Mouse (Mus musculus) c-Kit-positive CD71-negative TER-119-negative erythroid progenitor cells, embryonic 14.5 days (primary cell): ENCODE results near the gene Cxcl9.
A peak's percentile ranks its signal among the peaks of the same experiment; 100 is the strongest.

Source experiments
- DNase-seq: peaks from one replicate; pipeline ENCODE4 v3.0.0-alpha.2; 2013; ENCODE audit warnings: low read depth

The Cxcl9 gene

GRCm38 (mm10) chr5:92336743-92337142, 8.9 kb upstream of the Cxcl9 start:
- DNase-seq: no peak

DNA sequence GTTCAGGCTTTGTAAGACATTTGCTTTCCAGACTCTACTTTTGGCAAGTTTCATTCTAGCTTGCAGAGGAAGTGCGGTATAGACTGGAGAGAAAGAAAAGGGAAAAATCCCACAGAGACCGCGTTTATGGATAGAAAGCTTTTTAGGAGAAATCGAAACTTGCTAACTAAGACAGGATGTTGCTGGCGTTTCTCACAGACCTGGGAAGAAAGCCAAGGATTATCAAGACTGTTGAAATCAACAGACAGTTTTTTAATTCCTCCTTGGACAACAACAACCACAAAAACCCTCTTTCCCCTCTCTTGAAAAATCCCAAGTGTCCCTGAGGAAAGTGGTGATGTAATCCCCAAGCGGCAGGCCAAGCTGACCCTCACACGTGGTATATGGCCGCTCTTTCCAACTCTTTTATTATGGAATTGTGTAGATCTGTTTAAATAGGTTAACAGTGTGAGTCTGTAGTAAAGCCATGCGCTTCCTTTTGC, 4.5 kb upstream of the Cxcl9 start:
- DNase-seq: no peak

DNA sequence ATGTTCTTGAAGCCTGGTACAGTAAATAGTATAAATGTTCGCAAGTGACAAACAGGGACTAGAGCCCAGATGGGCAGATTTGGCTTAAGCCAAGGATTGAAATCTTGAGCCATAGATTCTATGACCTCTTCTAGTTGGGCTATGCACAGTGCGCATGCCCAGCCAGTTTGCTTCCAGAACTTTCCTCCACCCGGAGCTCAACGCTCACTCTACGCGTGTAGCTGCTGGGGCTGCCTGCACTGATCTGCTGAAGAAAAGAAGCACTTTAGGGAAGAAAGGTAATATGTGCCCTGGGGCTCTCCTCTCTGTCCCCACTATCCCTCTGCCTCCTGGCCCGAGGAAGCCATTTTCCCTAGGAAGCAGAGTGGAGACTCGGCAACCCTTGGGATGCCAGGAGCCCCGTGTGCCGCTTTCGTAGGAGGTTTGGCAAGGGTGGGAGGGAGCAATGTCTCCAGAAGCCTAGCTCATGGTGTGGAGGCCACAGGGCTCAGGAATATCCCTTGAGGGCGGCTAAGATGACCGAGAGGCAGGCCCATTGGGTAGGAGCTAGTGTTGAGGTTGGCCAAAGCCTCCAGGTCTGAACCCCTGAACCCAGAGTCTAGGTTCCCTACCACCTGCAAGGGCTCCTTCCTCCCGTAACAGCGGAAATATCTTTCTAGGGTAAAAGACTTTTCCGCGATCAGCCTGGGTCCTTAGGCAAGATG, 3.9 kb upstream of the Cxcl9 start, which contains the start of gene Art3:
Gene Art3, plus strand, starts transcription at position 193 of the 704 bp plus-strand sequence.
- DNase-seq: no peak

DNA sequence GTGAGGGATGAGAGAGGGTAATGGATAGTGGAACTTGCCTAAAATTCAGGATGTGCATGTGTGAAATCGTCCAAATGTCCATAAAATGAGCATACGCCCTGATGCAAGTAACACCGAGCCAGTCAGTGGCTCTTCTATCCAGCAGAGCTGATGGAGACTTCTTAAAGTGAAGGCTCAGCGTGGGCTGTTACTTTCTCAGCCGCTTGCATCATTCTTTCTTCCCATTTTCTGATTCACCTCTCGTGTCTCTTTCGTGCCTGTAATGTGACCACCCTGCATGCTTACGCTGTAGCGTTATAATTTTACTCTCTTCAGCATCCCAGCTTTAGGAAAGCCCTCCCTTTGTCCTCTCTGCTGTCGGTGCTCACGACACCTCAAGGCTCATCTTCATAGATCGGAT, 3.2 kb upstream of the Cxcl9 start:
- DNase-seq: no peak

GRCm38 (mm10) chr5:92327367-92327766, 512 bp downstream of the Cxcl9 start:
- no peak for DNase-seq

DNA sequence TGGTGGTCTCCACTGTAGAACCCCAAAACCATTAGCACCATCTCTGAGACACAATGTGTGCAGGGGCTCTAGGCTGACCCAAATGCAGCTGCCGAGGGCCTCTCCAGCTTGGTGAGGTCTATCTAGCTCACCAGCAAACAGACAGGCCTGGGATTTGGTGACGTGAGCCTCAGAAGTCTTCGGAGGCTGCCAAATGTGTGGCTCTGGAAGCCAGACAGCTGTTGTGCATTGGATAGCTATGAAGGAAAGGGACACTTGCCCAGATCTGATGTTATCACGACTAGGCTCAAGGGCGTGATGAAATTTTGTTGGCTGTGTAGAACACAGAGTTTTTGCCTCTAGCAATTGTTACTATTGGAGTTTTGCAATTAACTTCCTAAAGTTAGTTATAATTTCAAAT, 4.6 kb downstream of the Cxcl9 start:
- no peak for DNase-seq

DNA sequence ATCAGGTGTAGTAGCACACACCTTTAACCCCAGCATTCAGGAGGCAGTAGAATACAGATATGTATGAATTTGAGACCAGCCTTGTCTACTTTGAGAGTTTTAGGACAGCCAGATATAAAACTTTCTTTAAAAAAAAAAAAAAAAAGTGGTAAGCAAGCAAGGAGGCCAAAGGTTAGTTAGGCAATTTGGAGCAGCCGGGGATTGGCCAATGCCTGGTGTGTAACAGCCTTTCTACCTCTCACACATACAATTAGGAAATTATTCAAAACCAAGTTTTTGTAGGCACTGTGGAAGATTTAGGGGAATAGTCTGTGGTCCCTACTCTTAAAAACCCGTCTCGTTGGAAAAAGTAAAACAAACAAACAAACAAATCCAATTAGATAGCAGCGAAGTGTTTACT, 5.3 kb downstream of the Cxcl9 start:
- no peak for DNase-seq

GRCm38 (mm10) chr5:92321631-92322400, 6.1 kb downstream of the Cxcl9 start:
- DNase-seq: no peak

- DNase-seq: no peak
Measured at GRCm38 (mm10) chr5:92318596-92318995, 9.3 kb downstream of the Cxcl9 start.

- DNase-seq: no peak
Measured at GRCm38 (mm10) chr5:92318119-92318518, 9.8 kb downstream of the Cxcl9 start.

DNA sequence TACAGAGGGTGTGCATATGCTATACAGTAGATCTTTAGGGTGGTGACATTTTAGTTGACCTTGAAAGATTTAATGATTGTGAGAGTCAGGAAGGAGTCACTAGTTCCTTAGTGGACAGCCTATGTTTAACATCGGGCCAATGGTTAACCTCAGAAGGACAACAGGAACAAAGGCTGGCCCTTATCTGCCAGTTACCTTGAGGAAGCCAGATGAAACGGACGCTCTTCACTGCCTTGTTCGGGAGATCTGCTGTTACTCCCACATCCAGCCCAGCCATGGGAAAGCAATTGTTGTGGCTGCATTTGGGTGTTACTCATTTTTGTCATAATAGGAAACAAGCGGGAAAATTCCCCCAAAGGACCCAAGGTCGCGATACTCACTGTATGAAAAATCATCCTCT, 14.1 kb downstream of the Cxcl9 start:
- no peak for DNase-seq

GRCm38 (mm10) chr5:92312046-92312715, 15.7 kb downstream of the Cxcl9 start:
- peak; percentile 83 for DNase-seq

DNA sequence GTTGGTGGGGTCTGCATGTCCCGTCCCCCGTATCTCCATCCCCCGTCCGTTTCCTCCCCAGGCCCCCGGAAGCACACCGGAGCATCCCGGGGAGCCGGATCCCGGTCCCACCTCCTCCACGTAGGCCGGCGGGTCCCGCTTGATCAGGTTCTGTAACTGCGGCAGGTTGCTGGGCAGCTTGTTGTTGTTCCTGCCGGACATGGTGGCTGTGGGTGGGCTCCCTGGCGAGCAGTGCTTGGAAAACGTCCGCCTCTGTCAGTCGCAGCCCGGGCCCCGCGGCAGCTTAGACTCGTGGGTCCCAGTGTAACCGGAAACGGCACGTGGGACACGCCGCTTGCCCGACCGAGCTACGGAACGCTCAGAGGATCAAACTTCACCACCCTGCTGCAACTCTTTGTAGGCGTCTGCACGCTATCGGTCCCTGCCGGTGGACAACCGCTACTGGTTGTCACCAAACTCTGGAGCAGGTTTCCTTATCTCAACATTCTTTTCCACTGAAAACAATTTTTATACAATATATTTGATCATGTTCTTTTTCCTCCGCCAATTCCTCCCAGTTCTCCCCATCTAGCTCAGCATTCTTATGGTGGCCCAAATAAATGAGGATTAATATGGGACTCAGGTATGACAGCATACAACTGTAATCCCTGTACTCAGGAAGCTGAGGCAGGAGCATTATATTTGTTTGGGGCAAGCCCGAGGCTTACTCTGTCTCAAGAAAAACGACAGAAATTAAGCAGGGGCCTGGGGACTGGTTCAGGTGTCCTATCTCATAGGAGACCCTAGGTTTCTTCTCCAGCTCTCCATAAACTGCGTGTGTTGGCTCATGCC, 18.0 kb downstream of the Cxcl9 start, which contains the start of gene Sdad1:
Gene Sdad1, minus strand, starts transcription at position 799 of the 831 bp plus-strand sequence.
- DNase-seq: peak; percentile 87

DNA sequence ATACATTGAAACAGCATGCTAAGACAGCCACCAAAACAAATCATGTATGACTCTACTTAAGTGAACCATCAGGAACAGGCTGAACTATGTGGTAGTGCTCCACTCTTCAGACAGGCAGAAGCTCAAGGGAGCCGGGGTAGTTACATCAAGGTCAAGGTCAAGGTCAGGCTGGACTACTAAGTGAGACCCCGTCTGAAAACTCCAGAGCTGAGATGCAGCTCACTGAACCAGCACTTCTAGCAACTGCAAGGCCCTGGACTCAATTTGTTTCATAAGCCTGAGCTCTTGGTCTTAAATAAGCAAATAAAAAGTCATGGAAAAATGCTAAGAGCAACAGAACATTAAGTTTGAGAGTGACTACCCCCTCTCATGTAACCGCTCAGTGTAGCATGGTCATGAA, 23.6 kb downstream of the Cxcl9 start:
- DNase-seq: no peak

- DNase-seq: no peak
Measured at GRCm38 (mm10) chr5:92302149-92302840, 25.6 kb downstream of the Cxcl9 start.

GRCm38 (mm10) chr5:92294525-92294924, 33.4 kb downstream of the Cxcl9 start:
- DNase-seq: no peak

- DNase-seq: no peak
Measured at GRCm38 (mm10) chr5:92291652-92292414, 36.0 kb downstream of the Cxcl9 start.

- DNase-seq: no peak
Measured at GRCm38 (mm10) chr5:92287840-92288239, 40.0 kb downstream of the Cxcl9 start.

DNA sequence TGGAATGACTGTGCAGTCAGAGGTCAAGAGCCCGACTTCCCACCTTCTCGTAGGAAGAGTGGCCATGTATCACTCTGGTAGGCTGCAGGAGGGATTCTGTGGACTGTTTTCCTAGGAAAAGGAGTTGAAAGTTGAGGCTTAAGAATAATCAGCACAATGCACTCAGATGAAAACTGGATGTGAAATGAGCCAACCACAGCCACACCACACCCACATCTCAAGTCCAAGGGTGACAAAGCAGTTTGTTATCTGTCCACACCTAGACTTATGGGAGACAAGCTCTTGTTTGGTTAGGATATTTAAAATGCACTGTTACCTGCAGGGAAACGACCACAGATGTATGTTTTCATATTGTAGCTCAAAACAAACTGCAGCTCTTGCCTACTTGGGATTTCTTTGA, 44.8 kb downstream of the Cxcl9 start:
- DNase-seq: no peak

DNA sequence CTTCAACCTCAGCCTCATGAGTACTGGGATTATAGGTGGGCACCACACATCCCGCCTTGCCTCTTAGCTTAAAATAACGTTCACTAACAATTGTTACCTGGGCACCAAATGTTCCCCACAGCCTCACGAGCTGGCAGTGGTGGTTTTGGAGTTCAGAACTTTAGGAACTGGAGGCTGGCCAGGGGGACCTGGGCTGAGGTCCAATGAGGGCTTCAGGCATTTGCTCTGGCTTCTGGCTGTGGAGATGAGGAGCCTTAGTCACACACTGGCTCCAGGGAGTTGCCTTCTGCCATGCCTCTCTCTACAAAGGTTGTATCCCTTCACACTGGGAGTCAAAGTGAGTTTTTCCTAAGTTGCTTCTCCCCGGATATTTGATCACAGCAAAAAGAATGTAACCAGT, 45.3 kb downstream of the Cxcl9 start:
- DNase-seq: no peak
